Mouse (Mus musculus) macrophage (primary cell): Measurements from ENCODE around the gene Olfml1. TPM values are rescaled to one million over a fixed set of nuclear protein-coding genes. Genes with fewer than 3 reads are reported as not detected.

Experiments
- polyA plus RNA-seq: library from polyadenylated mRNA; stranded (reverse); fragments of 250-400 nt; gene quantifications from 3 replicates; pipeline ENCODE4 v1.2.4, GENCODE M21; 2018; ENCODE audit warnings: inconsistent platforms

The Olfml1 gene
- polyA plus RNA-seq, 1 experiment from 2014 or later = not detected

Other genes with a start within 250 kb of the Olfml1 start
- not detected in 3 replicates for gene Syt9, start 196.7 kb upstream of the Olfml1 start, polyA plus RNA-seq
- gene Ppfibp2, start 27.8 kb downstream of the Olfml1 start, polyA plus RNA-seq = 10.9 to 30.6 TPM (median 27.0 TPM) in 3 replicates
- not detected in 3 replicates for gene 5330417H12Rik, start 57.7 kb downstream of the Olfml1 start, polyA plus RNA-seq
- not detected in 3 replicates for gene Cyb5r2, start 190.6 kb downstream of the Olfml1 start, polyA plus RNA-seq
- not detected in 3 replicates for gene Ovch2, start 233.8 kb downstream of the Olfml1 start, polyA plus RNA-seq
- not detected in 3 replicates for gene Olfr467, start 244.8 kb downstream of the Olfml1 start, polyA plus RNA-seq